Mouse (Mus musculus) kidney, embryonic 15.5 days (tissue): ENCODE results near the gene Ssc4d. TPM values are rescaled to one million over a fixed set of nuclear protein-coding genes. Genes with fewer than 3 reads are reported as not detected.
A peak's percentile ranks its signal among the peaks of the same experiment; 100 is the strongest.

ENCODE experiments used
- ATAC-seq: fragments of 200-750 bp; cut with Nextera tagmentation; replicated peaks from 2 replicates; pipeline ENCODE4 v1.8.0; 2017; ENCODE audit warnings: moderate TSS enrichment; ENCODE audit not compliant: low FRiP score
- H3K27ac ChIP-seq: fragments of 300-500 bp; sonication (generic); 2 replicates; pipeline ENCODE4 v1.5.1; 2015; ENCODE audit warnings: mild to moderate bottlenecking, inconsistent platforms
- H3K27me3 ChIP-seq: fragments of 300-500 bp; sonication (generic); 2 replicates; pipeline ENCODE4 v1.6.1; 2015; ENCODE audit warnings: inconsistent platforms
- H3K36me3 ChIP-seq: fragments of 300-500 bp; sonication (generic); 2 replicates; pipeline ENCODE4 v1.6.1; 2015; ENCODE audit warnings: inconsistent platforms
- H3K4me1 ChIP-seq: fragments of 300-500 bp; sonication (generic); 2 replicates; pipeline ENCODE4 v1.6.1; 2015; ENCODE audit warnings: inconsistent platforms
- H3K4me2 ChIP-seq: fragments of 300-500 bp; sonication (generic); 2 replicates; pipeline ENCODE4 v1.6.1; 2015; ENCODE audit warnings: moderate library complexity, mild to moderate bottlenecking, inconsistent platforms
- H3K4me3 ChIP-seq: fragments of 300-500 bp; sonication (generic); replicated peaks from 2 replicates; pipeline ENCODE4 v1.5.1; 2015; ENCODE audit warnings: mild to moderate bottlenecking, inconsistent platforms
- H3K9ac ChIP-seq: fragments of 300-500 bp; sonication (generic); 2 replicates; pipeline ENCODE4 v1.6.1; 2015; ENCODE audit warnings: mild to moderate bottlenecking, inconsistent platforms
- H3K9me3 ChIP-seq: fragments of 300-500 bp; sonication (generic); replicated peaks from 2 replicates; pipeline ENCODE4 v1.6.1; 2016; ENCODE audit warnings: inconsistent platforms
- WGBS: fragments of 180-500 bp; shearing (Covaris S2); methylation state at CpG from one replicate; pipeline ENCODE4 v1.1.7; 2015; ENCODE audit warnings: mixed read lengths; 5-methylcytosine and 5-hydroxymethylcytosine counted together
- polyA plus RNA-seq: library from polyadenylated mRNA; unstranded; fragments of >200 nt; fragmentation: Nextera tagmentation; extraction: Ambion mirVana; gene quantifications from 2 replicates; pipeline ENCODE4 v1.2.1, GENCODE M21; 2015

Gene Ssc4d
- polyA plus RNA-seq, 1 experiment from 2014 or later: 10.1 TPM

DNA sequence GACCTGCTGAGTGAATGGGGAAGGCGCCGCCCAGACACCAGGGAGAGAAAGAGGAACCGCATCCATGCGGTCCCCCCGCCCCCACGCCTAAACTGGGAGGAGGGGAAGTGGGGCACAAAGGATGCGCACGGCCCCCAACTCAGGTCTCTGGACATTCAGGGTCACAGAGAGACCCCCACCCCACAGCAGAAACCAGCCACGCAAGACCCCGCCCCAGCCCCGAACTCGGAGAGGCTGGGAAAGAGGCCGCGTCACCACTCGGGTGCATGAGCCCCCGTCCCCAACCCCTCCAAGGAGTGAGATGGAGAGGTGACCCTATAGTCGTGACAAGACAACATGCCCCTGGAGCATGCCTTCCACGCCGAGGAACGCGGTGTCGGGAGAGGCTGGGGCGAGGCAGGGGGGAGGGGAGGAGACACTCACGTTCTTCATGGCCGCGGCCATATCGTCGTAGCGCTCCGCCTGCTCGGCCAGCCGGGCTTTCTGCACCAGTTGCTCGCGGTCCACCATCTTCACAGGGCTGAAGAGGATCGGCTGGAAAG lies 40.4 kb downstream of the Ssc4d start:
- Histone ChIP-seq H3K4me1 (peaks cover 23% of the 10 kb centered on the region), H3K27me3 (no peaks in the 10 kb centered on the region), H3K4me3 (peak overlapping the region; percentile 97), H3K36me3 (peaks cover 36% of the 10 kb centered on the region), H3K9ac (peak overlapping the region; percentile 93), H3K4me2 (peak overlapping the region; percentile 64), H3K27ac (peak overlapping the region; percentile 98), H3K9me3 (no peaks in the 10 kb centered on the region)
- ATAC-seq: peak; percentile 75
- WGBS: under 1% methylated on average over 33 of the region's 35 CpGs

DNA sequence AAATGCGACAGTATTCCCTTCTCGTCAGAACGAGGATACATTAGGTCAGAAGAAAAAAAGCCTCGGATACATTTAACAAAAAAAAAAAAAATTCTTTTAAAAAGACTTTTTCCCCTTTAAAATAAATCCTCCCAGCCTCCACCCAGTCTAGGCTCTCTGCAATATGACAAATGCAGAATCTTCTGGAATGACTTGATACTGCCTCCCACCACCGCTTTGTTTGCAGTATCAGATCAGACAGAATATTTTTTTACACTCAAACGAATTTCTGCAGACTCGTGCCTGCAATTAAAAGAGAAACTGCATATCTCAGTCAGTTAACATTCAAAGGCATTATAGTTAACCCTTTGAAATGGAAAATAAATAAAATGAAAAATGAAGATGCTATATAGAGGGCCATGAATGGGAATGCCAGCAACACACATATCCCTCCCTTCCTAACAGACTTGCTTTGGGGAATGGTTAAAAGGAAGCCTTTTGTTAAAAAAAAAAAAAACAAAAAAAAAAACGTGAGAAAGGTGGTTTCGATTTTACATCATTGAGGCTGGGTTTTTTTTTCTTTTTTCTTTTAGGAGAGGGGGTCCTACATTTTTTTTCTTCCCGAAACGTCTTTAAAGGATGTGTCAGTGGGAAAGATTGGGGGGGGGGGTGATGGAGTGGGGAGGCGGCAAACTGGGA lies 41.0 kb downstream of the Ssc4d start:
- no peaks in the 10 kb centered on the region for H3K27me3 ChIP-seq
- peaks cover 42% of the 10 kb centered on the region for H3K36me3 ChIP-seq
- peak overlapping the region; percentile 97 for H3K4me3 ChIP-seq
- H3K9me3 ChIP-seq: no peaks in the 10 kb centered on the region
- H3K9ac ChIP-seq: peak overlapping the region; percentile 93
- 7% methylated on average over 12 of the region's 12 CpGs for WGBS
- H3K4me2 ChIP-seq: peak overlapping the region; percentile 64
- ATAC-seq: no peak
- peak overlapping the region; percentile 98 for H3K27ac ChIP-seq
- H3K4me1 ChIP-seq: peaks cover 23% of the 10 kb centered on the region

DNA sequence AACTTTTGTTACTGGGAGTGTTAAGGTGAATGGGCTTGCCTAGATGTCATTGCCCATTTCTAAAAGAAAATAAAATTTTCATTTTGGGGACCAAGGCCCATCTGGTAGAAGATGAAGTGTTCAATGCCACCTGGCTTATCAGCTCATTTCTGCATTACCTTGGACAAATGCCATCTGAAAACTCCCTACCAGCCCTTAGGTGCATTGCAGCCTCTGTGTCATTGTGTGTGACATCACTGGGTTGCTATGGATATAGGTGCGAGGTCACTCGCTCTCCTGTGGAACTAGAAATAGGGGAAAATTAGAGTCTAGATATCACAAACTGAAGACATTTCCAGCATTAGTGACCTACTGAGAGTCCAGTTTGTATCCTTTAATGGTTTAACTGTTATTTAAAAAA lies 42.0 kb downstream of the Ssc4d start:
- ATAC-seq: no peak
- Histone ChIP-seq H3K4me2 (peak overlapping the region; percentile 35), H3K27me3 (no peaks in the 10 kb centered on the region), H3K4me3 (no peak overlapping the region), H3K27ac (no peak overlapping the region), H3K36me3 (peaks cover 52% of the 10 kb centered on the region), H3K4me1 (peaks cover 23% of the 10 kb centered on the region), H3K9ac (no peak overlapping the region), H3K9me3 (no peaks in the 10 kb centered on the region)
- 76% methylated on average over 2 of the region's 2 CpGs for WGBS

DNA sequence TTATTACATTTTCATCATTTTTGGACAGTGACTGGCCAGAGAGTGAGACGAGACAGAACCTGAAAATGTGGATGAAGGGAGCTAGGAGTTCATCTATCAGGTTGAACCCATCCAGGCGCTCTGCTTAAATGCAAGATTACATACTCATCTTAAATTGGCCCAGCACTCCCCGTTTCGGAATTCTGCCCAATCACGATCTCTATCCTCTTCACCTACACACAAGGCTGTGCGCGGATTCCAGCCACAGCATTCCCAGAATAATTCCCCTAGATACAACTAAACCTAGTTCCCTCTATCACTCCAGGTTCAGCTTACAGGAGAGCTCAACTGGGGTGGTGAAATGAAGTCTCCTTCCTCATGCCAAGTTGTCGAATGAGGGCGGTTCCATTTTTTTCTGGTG lies 42.8 kb downstream of the Ssc4d start:
- no peak for ATAC-seq
- H3K4me1 ChIP-seq: peaks cover 23% of the 10 kb centered on the region
- H3K9ac ChIP-seq: no peak overlapping the region
- no peaks in the 10 kb centered on the region for H3K9me3 ChIP-seq
- H3K4me3 ChIP-seq: no peak overlapping the region
- H3K4me2 ChIP-seq: no peak overlapping the region
- H3K27ac ChIP-seq: no peak overlapping the region
- H3K36me3 ChIP-seq: peaks cover 60% of the 10 kb centered on the region
- no peaks in the 10 kb centered on the region for H3K27me3 ChIP-seq
- 93% methylated on average over 9 of the region's 9 CpGs for WGBS

DNA sequence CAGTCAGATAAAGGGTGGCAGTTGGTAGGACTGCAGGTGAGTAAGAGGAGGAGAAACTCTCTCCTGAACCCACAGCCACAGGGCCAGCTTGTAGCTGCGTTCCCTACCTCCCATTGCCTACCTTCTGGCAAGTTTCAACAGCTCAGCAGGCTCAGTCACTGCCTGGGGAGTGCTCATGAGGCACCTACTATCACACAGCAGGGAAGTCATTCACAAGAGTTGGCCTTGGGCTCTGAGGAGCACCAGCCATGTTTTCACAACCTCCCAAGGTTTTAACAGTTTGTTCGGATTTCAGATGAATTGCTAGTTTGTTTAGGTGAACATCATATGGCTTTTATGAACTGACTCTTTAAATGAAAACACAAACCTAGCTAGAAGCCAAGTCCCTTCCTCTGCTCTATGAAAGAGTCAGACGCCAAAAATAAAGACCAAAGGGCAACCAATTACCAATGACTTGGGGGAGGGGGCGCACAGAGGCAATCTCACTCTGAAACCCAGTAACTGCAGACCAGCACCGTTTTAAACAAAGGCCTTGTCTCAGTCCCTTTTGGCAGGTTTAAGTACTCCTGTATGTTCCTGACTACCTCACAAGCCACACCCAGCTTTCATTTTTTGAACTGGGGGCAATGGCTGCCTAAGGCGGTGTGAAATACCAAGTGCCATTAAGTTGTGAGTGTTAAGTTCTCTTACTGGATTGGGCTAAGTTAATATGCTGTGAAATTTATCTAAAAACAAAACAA lies 44.5 kb downstream of the Ssc4d start:
- Histone ChIP-seq H3K9ac (no peak overlapping the region), H3K36me3 (peaks cover 76% of the 10 kb centered on the region), H3K27me3 (no peaks in the 10 kb centered on the region), H3K4me2 (no peak overlapping the region), H3K27ac (no peak overlapping the region), H3K4me1 (peaks cover 17% of the 10 kb centered on the region), H3K4me3 (no peak overlapping the region), H3K9me3 (no peaks in the 10 kb centered on the region)
- no peak for ATAC-seq
- 84% methylated on average over 6 of the region's 6 CpGs for WGBS

DNA sequence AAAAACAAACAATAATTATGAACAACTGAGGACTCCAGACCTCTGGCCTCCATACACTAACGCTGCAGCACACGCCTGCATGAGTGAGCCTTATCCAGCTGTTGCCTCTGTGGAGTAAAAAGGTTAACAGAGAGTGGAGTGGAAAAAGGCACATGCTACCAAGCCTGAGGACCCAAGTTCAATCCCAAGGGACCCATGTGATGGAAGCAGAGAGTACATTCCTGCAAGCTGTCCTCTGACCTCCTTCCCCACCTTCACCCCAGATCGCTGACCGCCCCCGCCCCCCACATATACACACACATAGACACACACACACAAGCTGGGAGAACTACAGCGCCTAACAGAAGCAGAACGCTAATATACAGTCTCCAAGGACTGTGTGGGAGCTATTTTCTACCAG lies 50.4 kb downstream of the Ssc4d start:
- Histone ChIP-seq H3K4me2 (no peak overlapping the region), H3K27me3 (no peaks in the 10 kb centered on the region), H3K9ac (no peak overlapping the region), H3K9me3 (no peaks in the 10 kb centered on the region), H3K27ac (no peak overlapping the region), H3K4me1 (0 out of 2 replicates have a peak, but pooled peaks cover 2% of the 10 kb centered on the region), H3K36me3 (peaks cover 96% of the 10 kb centered on the region), H3K4me3 (no peak overlapping the region)
- ATAC-seq: no peak
- WGBS: 91% methylated on average over 7 of the region's 7 CpGs

- no peak overlapping the region for H3K9ac ChIP-seq
- ATAC-seq: no peak
- peaks cover 92% of the 10 kb centered on the region for H3K36me3 ChIP-seq
- no peaks in the 10 kb centered on the region for H3K9me3 ChIP-seq
- no peak overlapping the region for H3K27ac ChIP-seq
- H3K4me2 ChIP-seq: no peak overlapping the region
- H3K27me3 ChIP-seq: no peaks in the 10 kb centered on the region
- no peak overlapping the region for H3K4me3 ChIP-seq
- 43% methylated on average over 3 of the region's 3 CpGs for WGBS
- H3K4me1 ChIP-seq: 0 out of 2 replicates have a peak, but pooled peaks cover 2% of the 10 kb centered on the region
These were observed 54.4 kb downstream of the Ssc4d start for GRCm38 (mm10) chr5:135919902-135920301.

DNA sequence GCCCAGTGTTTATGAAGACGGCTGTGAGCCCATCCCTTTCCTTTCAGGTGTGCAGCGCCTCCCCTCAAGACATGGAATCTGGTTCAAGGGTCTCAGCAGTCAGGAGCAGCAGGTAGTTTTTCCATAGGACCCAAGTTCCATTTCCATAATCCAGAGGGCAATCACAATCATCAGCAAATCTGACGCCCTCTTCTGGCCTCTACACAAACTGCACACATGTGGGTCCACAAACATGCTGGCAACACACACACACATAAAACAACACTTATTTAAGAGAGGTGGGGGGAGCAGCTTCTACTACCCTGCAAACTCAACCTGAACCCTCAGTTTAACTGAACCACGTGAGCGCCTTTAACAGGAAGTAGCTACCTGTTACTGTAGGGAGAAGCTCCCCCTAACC lies 55.7 kb downstream of the Ssc4d start:
- Histone ChIP-seq H3K4me1 (peaks cover 8% of the 10 kb centered on the region; the same call in 1 of the 2 replicates), H3K4me3 (no peak overlapping the region), H3K9me3 (no peaks in the 10 kb centered on the region), H3K9ac (no peak overlapping the region), H3K4me2 (no peak overlapping the region), H3K36me3 (peaks cover 90% of the 10 kb centered on the region), H3K27ac (no peak overlapping the region), H3K27me3 (no peaks in the 10 kb centered on the region)
- 94% methylated on average over 5 of the region's 5 CpGs for WGBS
- no peak for ATAC-seq

- Histone ChIP-seq H3K36me3 (peaks cover 86% of the 10 kb centered on the region), H3K4me3 (no peak overlapping the region), H3K4me2 (no peak overlapping the region), H3K9me3 (no peaks in the 10 kb centered on the region), H3K9ac (no peak overlapping the region), H3K4me1 (peaks cover 10% of the 10 kb centered on the region; the same call in 1 of the 2 replicates), H3K27ac (no peak overlapping the region), H3K27me3 (no peaks in the 10 kb centered on the region)
- WGBS: 84% methylated on average over 5 of the region's 5 CpGs
- no peak for ATAC-seq
These were observed 56.3 kb downstream of the Ssc4d start for GRCm38 (mm10) chr5:135918059-135918437.

- Histone ChIP-seq H3K9me3 (no peaks in the 10 kb centered on the region), H3K36me3 (peaks cover 83% of the 10 kb centered on the region), H3K27me3 (no peaks in the 10 kb centered on the region), H3K27ac (no peak overlapping the region), H3K9ac (no peak overlapping the region), H3K4me2 (no peak overlapping the region), H3K4me1 (peaks cover 10% of the 10 kb centered on the region; the same call in 1 of the 2 replicates), H3K4me3 (no peak overlapping the region)
- WGBS: 91% methylated on average over 8 of the region's 8 CpGs
- no peak for ATAC-seq
These were observed 56.8 kb downstream of the Ssc4d start for GRCm38 (mm10) chr5:135917327-135918058.

DNA sequence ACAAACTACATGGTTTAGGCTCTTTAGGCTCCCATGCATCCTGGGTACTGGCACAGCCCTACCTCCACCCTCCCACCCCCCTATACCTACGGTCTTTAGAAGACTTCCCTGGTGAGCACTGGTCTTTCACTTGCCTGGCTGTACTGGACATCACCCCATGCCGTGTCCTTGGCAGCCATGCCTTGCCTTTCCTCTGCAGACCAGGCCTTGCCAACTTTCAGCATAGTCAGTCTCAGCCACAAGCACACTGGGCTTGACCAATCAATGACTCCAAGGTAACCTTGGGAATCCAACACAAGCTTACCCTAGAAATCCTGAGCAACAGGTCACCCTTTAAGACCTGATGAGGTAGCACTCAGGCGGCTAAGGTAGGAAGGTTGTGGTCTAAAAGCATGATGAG lies 57.7 kb downstream of the Ssc4d start:
- H3K9me3 ChIP-seq: no peaks in the 10 kb centered on the region
- peaks cover 81% of the 10 kb centered on the region for H3K36me3 ChIP-seq
- no peak overlapping the region for H3K27ac ChIP-seq
- no peak overlapping the region for H3K9ac ChIP-seq
- peaks cover 10% of the 10 kb centered on the region; the same call in 1 of the 2 replicates for H3K4me1 ChIP-seq
- no peak overlapping the region for H3K4me3 ChIP-seq
- no peaks in the 10 kb centered on the region for H3K27me3 ChIP-seq
- H3K4me2 ChIP-seq: no peak overlapping the region
- ATAC-seq: no peak
- 96% methylated on average over 3 of the region's 3 CpGs for WGBS
